Mouse (Mus musculus) megakaryocyte, embryonic 14.5 days (primary cell): ENCODE measurements around the gene Orc4. TPM values are rescaled to one million over a fixed set of nuclear protein-coding genes. Genes with fewer than 3 reads are reported as not detected.

Experiments used
- H3K27me3 ChIP-seq: replicated peaks from 2 replicates; pipeline ENCODE3; 2012; ENCODE audit warnings: inconsistent platforms
- H3K36me3 ChIP-seq: replicated peaks from 2 replicates; pipeline ENCODE3; 2012; ENCODE audit warnings: low read length, inconsistent platforms, mixed read lengths
- H3K4me1 ChIP-seq: 2 replicates; pipeline ENCODE4 v1.6.1; 2012; ENCODE audit warnings: inconsistent platforms
- H3K4me3 ChIP-seq: replicated peaks from 2 replicates; pipeline ENCODE3; 2012; ENCODE audit warnings: moderate library complexity, mild to moderate bottlenecking, inconsistent platforms
- H3K9me3 ChIP-seq: 2 replicates; pipeline ENCODE4 v1.6.1; 2012; ENCODE audit warnings: inconsistent platforms
- FLI1 ChIP-seq: IDR thresholded peaks from 2 replicates; pipeline ENCODE4 v1.6.1; 2012; ENCODE audit warnings: low read length, inconsistent platforms, mixed read lengths
- GATA1 ChIP-seq: IDR thresholded peaks from 3 replicates; pipeline ENCODE4 v1.6.1; 2012; ENCODE audit warnings: mixed read lengths, low read length, inconsistent platforms, borderline replicate concordance
- polyA plus RNA-seq: library from polyadenylated mRNA; stranded (reverse); fragments of >175 nt; gene quantifications from 2 replicates; pipeline ENCODE4 v1.2.3, GENCODE M21; 2012; ENCODE audit warnings: low replicate concordance; ENCODE audit not compliant: insufficient read depth

Gene Orc4
- 1.4 and 19.5 TPM in 2 replicates for polyA plus RNA-seq

GRCm38 (mm10) chr2:48950252-48950315, at the start of gene Orc4:
TSS of gene Orc4 (minus strand) at chr2:48950277.
- peak within 1 kb of the TSS; percentile 99 for H3K4me3 ChIP-seq
- peaks cover 3% of the 10 kb centered on the region for H3K36me3 ChIP-seq
- TF ChIP-seq FLI1, result no peak
- TF ChIP-seq GATA1, result no peak
- no peaks in the 10 kb centered on the region for H3K27me3 ChIP-seq
- no peaks in the 10 kb centered on the region for H3K9me3 ChIP-seq
- H3K4me1 ChIP-seq, result peaks cover 18% of the 10 kb centered on the region; the same call in 1 of the 2 replicates

GRCm38 (mm10) chr2:48990322-48990721, 40.2 kb upstream of the Orc4 start:
- TF ChIP-seq GATA1 (no peak), FLI1 (no peak)
- H3K27me3 ChIP-seq, result no peaks in the 10 kb centered on the region
- peaks cover 5% of the 10 kb centered on the region; the same call in 1 of the 2 replicates for H3K4me1 ChIP-seq
- H3K36me3 ChIP-seq, result peaks cover 40% of the 10 kb centered on the region
- H3K4me3 ChIP-seq, result no peak overlapping the region
- no peaks in the 10 kb centered on the region for H3K9me3 ChIP-seq

- no peak for TF ChIP-seq GATA1
- no peak for TF ChIP-seq FLI1
- H3K4me3 ChIP-seq, result no peak overlapping the region
- no peaks in the 10 kb centered on the region for H3K27me3 ChIP-seq
- H3K36me3 ChIP-seq, result peaks cover 22% of the 10 kb centered on the region
- H3K4me1 ChIP-seq, result peaks cover 22% of the 10 kb centered on the region
- H3K9me3 ChIP-seq, result no peaks in the 10 kb centered on the region
Measured at GRCm38 (mm10) chr2:48978920-48979319, 28.8 kb upstream of the Orc4 start.

- TF ChIP-seq FLI1, result no peak
- no peak for TF ChIP-seq GATA1
Measured at GRCm38 (mm10) chr2:48956591-48956990, 6.5 kb upstream of the Orc4 start.

GRCm38 (mm10) chr2:48950316-48950880, 321 bp upstream of the Orc4 start:
- TF ChIP-seq GATA1, result no peak
- H3K4me3 ChIP-seq, result peak overlapping the region; percentile 99
- H3K9me3 ChIP-seq, result no peaks in the 10 kb centered on the region
- H3K4me1 ChIP-seq, result peaks cover 16% of the 10 kb centered on the region; the same call in 1 of the 2 replicates
- no peaks in the 10 kb centered on the region for H3K27me3 ChIP-seq
- peaks cover 3% of the 10 kb centered on the region for H3K36me3 ChIP-seq

More at GRCm38 (mm10) chr2:48956591-48956990, 6.5 kb upstream of the Orc4 start:
- peaks cover 11% of the 10 kb centered on the region; the same call in 1 of the 2 replicates for H3K4me1 ChIP-seq
- peaks cover 12% of the 10 kb centered on the region for H3K36me3 ChIP-seq
- H3K9me3 ChIP-seq, result no peaks in the 10 kb centered on the region
- no peaks in the 10 kb centered on the region for H3K27me3 ChIP-seq
- no peak overlapping the region for H3K4me3 ChIP-seq

GRCm38 (mm10) chr2:48949743-48950251, 280 bp downstream of the Orc4 start:
- TF ChIP-seq GATA1 (no peak), FLI1 (no peak)
- Histone ChIP-seq H3K9me3 (no peaks in the 10 kb centered on the region), H3K4me1 (peaks cover 18% of the 10 kb centered on the region; the same call in 1 of the 2 replicates), H3K4me3 (peak overlapping the region; percentile 99), H3K27me3 (no peaks in the 10 kb centered on the region), H3K36me3 (peaks cover 3% of the 10 kb centered on the region)

- H3K36me3 ChIP-seq, result peaks cover 3% of the 10 kb centered on the region
- TF ChIP-seq GATA1 (no peak), FLI1 (0 out of 2 replicates have a peak, but pooled peaks have one; percentile 32)
Measured at GRCm38 (mm10) chr2:48948841-48949584, 1.1 kb downstream of the Orc4 start, which contains the start of gene Mbd5. TSS of gene Mbd5 (plus strand) at chr2:48949508.

GRCm38 (mm10) chr2:48947761-48948160, 2.3 kb downstream of the Orc4 start:
- Histone ChIP-seq H3K27me3 (no peaks in the 10 kb centered on the region), H3K36me3 (peaks cover 4% of the 10 kb centered on the region), H3K4me3 (peak overlapping the region; percentile 99), H3K4me1 (peaks cover 18% of the 10 kb centered on the region; the same call in 1 of the 2 replicates), H3K9me3 (no peaks in the 10 kb centered on the region)
- TF ChIP-seq FLI1, result no peak
- no peak for TF ChIP-seq GATA1

More at GRCm38 (mm10) chr2:48948841-48949584, 1.1 kb downstream of the Orc4 start, which contains the start of gene Mbd5:
- no peaks in the 10 kb centered on the region for H3K9me3 ChIP-seq
- H3K4me1 ChIP-seq, result peaks cover 18% of the 10 kb centered on the region; the same call in 1 of the 2 replicates
- H3K4me3 ChIP-seq, result peak within 1 kb of the TSS; percentile 99
- H3K27me3 ChIP-seq, result no peaks in the 10 kb centered on the region

GRCm38 (mm10) chr2:48935058-48935457, 15.0 kb downstream of the Orc4 start:
- peaks cover 4% of the 10 kb centered on the region for H3K4me1 ChIP-seq
- H3K4me3 ChIP-seq, result no peak overlapping the region
- no peaks in the 10 kb centered on the region for H3K9me3 ChIP-seq
- TF ChIP-seq GATA1 (no peak), FLI1 (no peak)
- no peaks in the 10 kb centered on the region for H3K27me3 ChIP-seq
- peaks cover 76% of the 10 kb centered on the region for H3K36me3 ChIP-seq

- Histone ChIP-seq H3K9me3 (no peaks in the 10 kb centered on the region), H3K36me3 (peaks cover 72% of the 10 kb centered on the region), H3K4me1 (peaks cover 5% of the 10 kb centered on the region; the same call in 1 of the 2 replicates), H3K4me3 (no peak overlapping the region), H3K27me3 (no peaks in the 10 kb centered on the region)
- TF ChIP-seq GATA1, result no peak
- TF ChIP-seq FLI1, result no peak
Measured at GRCm38 (mm10) chr2:48915832-48916231, 34.2 kb downstream of the Orc4 start.

- H3K9me3 ChIP-seq, result no peaks in the 10 kb centered on the region
- H3K4me1 ChIP-seq, result peaks cover 5% of the 10 kb centered on the region; the same call in 1 of the 2 replicates
- H3K36me3 ChIP-seq, result peaks cover 83% of the 10 kb centered on the region
- no peaks in the 10 kb centered on the region for H3K27me3 ChIP-seq
- no peak for TF ChIP-seq FLI1
- TF ChIP-seq GATA1, result no peak
- no peak overlapping the region for H3K4me3 ChIP-seq
Measured at GRCm38 (mm10) chr2:48914185-48914584, 35.9 kb downstream of the Orc4 start.
